In the genomic region with DNA sequence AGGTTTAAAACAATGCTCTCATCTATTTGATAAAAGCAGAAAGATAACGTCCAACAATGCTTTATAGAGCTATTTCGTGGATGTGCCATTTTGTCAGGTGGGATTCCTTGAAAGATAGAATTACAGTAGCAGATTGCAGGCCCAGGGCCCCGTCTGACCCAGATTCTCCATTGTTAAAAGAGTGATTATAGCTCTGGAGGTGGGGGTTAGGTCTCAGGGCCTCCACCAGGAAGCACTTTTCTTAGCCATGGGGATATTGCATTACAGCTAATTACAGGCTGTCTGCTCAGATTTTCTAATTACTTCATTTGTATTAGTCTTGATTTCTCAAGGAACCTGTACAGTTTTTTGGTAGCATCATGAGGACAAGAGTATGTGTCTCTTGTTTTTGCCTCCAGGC, we compare ENCODE assay signal across 20 mouse cellular contexts. TPM values are rescaled to one million over a fixed set of nuclear protein-coding genes. Genes with fewer than 3 reads are reported as not detected.
"Had no signal": no experiment of that assay in that cellular context is flagged by ENCODE, and none has a peak within 500 bp of the region (broad histone marks: within the 10 kb centered on the region; RNA-seq: fewer than 3 reads in every experiment).

No protein-coding gene starts in this region.

- H3K9ac ChIP-seq: neural tube, embryonic 12.5 days; neural tube, embryonic 13.5 days; neural tube, embryonic 15.5 days; stomach, embryonic 15.5 days had no signal

- H3K27me3 ChIP-seq: neural tube, embryonic 12.5 days; neural tube, embryonic 13.5 days; neural tube, embryonic 15.5 days; stomach, embryonic 15.5 days had no signal

- H3K27ac ChIP-seq: neural tube, embryonic 12.5 days; neural tube, embryonic 13.5 days; neural tube, embryonic 15.5 days; stomach, embryonic 15.5 days; stomach, postnatal 0 days had no signal

- H3K4me2 ChIP-seq: neural tube, embryonic 12.5 days; neural tube, embryonic 13.5 days; neural tube, embryonic 15.5 days; stomach, embryonic 15.5 days had no signal

- H3K9me3 ChIP-seq: neural tube, embryonic 12.5 days; neural tube, embryonic 13.5 days; neural tube, embryonic 15.5 days; stomach, embryonic 15.5 days had no signal

- H3K36me3 ChIP-seq: neural tube, embryonic 12.5 days; neural tube, embryonic 13.5 days; neural tube, embryonic 15.5 days; stomach, embryonic 15.5 days had no signal

- H3K4me1 ChIP-seq: neural tube, embryonic 12.5 days; neural tube, embryonic 13.5 days; neural tube, embryonic 15.5 days; stomach, embryonic 15.5 days had no signal

- H3K4me3 ChIP-seq: neural tube, embryonic 12.5 days; neural tube, embryonic 13.5 days; neural tube, embryonic 15.5 days; stomach, embryonic 15.5 days had no signal

- DNase-seq: right cerebral cortex, adult 18-20 months; right cerebral cortex, postnatal 14 days; right cerebral cortex, postnatal 25 days; right cerebral cortex, postnatal 4 days; spleen, adult 18-20 months; thymus, adult 18-20 months; thymus, adult 2 months; thymus, postnatal 14 days; thymus, postnatal 25 days; thymus, postnatal 36 days; thymus, postnatal 4 days had no signal

RNA-seq across cellular contexts. Expression of a gene that starts 10.5 kb away (rescaled TPM):
- total RNA-seq: neutrophil, adult 5-6 weeks had no signal
- polyA plus RNA-seq: neural tube, embryonic 12.5 days; neural tube, embryonic 13.5 days; neural tube, embryonic 15.5 days; stomach, embryonic 14.5 days; stomach, embryonic 15.5 days; stomach, embryonic 16.5 days; stomach, postnatal 0 days; testis, adult 2 months had no signal
